Mouse (Mus musculus): ENCODE measurements around the gene Baiap2. TPM values are rescaled to one million over a fixed set of nuclear protein-coding genes. Genes with fewer than 3 reads are reported as not detected.

The Baiap2 gene
- polyA plus RNA-seq, 1 experiment = 151 TPM

DNA sequence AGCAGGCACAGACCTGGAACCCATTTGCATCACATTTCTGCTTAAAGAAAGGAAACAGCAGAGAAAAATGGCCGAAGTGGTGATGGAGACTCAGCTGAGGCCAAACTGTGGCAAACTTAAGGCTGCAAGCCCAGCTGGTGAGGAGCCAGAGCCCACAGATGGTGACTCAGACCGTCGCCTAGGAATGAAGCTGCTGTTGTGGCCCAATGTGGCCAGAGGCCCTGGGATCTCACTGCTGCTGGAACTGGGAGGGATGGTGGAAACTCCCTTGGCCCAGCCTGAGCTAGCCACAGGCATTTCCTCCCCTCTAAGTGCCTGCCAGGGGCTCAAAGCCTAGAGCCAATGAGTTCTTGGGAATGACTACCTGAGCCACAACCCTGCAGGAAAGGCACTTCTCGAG lies 9.4 kb upstream of the Baiap2 start:
- Histone ChIP-seq H3K27me3 (ENCODE audit: control insufficient read depth, insufficient read depth, low read length) (no peaks in the 10 kb centered on the region), H3K36me3 (ENCODE audit: control insufficient read depth, insufficient read depth, low read length) (no peaks in the 10 kb centered on the region), H3K4me1 (ENCODE audit: control insufficient read depth, insufficient read depth, low read length) (peaks cover 5% of the 10 kb centered on the region), H3K27ac (ENCODE audit: control insufficient read depth, insufficient read depth, low read depth, low read length) (no peak overlapping the region), H3K4me3 (ENCODE audit: control insufficient read depth, low read depth, low read length) (no peak overlapping the region)
- TF ChIP-seq CTCF (IDR thresholded peaks at IDR 0.05; ENCODE audit: control insufficient read depth, insufficient read depth, insufficient replicate concordance, low read depth, low read length) (no peak), POLR2A (IDR thresholded peaks at IDR 0.05; ENCODE audit: control insufficient read depth, low read depth, low read length) (no peak)

- no peak overlapping the region for H3K4me3 ChIP-seq (ENCODE audit: control insufficient read depth, low read depth, low read length)
- TF ChIP-seq POLR2A (IDR thresholded peaks at IDR 0.05; ENCODE audit: control insufficient read depth, low read depth, low read length) = no peak
- no peak for TF ChIP-seq CTCF (IDR thresholded peaks at IDR 0.05; ENCODE audit: control insufficient read depth, insufficient read depth, insufficient replicate concordance, low read depth, low read length)
- peaks cover 6% of the 10 kb centered on the region for H3K4me1 ChIP-seq (ENCODE audit: control insufficient read depth, insufficient read depth, low read length)
- H3K36me3 ChIP-seq (ENCODE audit: control insufficient read depth, insufficient read depth, low read length) = no peaks in the 10 kb centered on the region
- no peak overlapping the region for H3K27ac ChIP-seq (ENCODE audit: control insufficient read depth, insufficient read depth, low read depth, low read length)
- H3K27me3 ChIP-seq (ENCODE audit: control insufficient read depth, insufficient read depth, low read length) = no peaks in the 10 kb centered on the region
Measured at GRCm38 (mm10) chr11:119933819-119934583, 8.6 kb upstream of the Baiap2 start.

DNA sequence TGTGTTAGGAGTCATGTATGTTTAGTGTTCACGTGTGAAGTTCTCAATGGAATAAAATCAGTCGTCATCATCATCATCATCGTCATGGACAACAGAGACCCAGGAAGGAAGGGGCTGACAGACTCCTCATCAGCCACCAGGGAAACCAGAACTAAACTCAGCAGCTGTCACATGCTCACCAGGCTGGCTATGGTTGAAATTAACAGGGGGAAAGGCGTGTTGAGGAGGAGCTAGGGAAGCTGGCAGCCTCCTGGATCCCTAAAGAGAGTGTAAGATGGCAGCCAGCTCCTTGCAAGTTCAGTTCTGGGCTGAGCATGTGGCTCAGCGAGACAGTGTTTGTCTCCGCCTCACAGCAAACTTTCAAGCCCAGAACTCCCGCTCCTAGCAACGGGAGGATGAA lies 7.8 kb upstream of the Baiap2 start:
- Histone ChIP-seq H3K36me3 (ENCODE audit: control insufficient read depth, insufficient read depth, low read length) (no peaks in the 10 kb centered on the region), H3K27me3 (ENCODE audit: control insufficient read depth, insufficient read depth, low read length) (no peaks in the 10 kb centered on the region), H3K27ac (ENCODE audit: control insufficient read depth, insufficient read depth, low read depth, low read length) (no peak overlapping the region), H3K4me1 (ENCODE audit: control insufficient read depth, insufficient read depth, low read length) (peaks cover 6% of the 10 kb centered on the region), H3K4me3 (ENCODE audit: control insufficient read depth, low read depth, low read length) (no peak overlapping the region)
- no peak for TF ChIP-seq CTCF (IDR thresholded peaks at IDR 0.05; ENCODE audit: control insufficient read depth, insufficient read depth, insufficient replicate concordance, low read depth, low read length)
- no peak for TF ChIP-seq POLR2A (IDR thresholded peaks at IDR 0.05; ENCODE audit: control insufficient read depth, low read depth, low read length)

DNA sequence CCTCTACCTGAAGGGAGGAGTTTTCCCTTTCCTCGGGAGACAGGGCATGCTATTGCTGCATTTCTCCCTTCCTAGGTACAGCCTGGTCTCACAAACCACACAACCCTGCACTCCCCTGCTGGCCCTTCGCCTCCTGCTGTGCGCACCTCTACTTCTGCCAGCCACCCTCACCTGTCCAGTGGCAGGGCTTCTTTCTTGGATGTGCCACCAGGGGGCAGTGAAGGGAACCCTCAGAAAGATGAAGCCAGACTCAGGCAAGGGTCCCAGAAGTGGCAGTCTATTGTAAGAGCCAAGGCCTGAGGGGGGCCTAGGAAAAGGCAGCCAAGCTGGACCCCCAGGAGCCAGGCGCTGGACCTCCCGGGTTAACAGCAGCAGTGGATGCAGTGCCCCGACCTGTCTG lies 7.1 kb upstream of the Baiap2 start:
- TF ChIP-seq POLR2A (IDR thresholded peaks at IDR 0.05; ENCODE audit: control insufficient read depth, low read depth, low read length) = no peak
- peak; percentile 47; the same call in 1 of the 2 replicates for TF ChIP-seq CTCF (IDR thresholded peaks at IDR 0.05; ENCODE audit: control insufficient read depth, insufficient read depth, insufficient replicate concordance, low read depth, low read length)
- Histone ChIP-seq H3K27ac (ENCODE audit: control insufficient read depth, insufficient read depth, low read depth, low read length) (no peak overlapping the region), H3K4me1 (ENCODE audit: control insufficient read depth, insufficient read depth, low read length) (peaks cover 6% of the 10 kb centered on the region)

DNA sequence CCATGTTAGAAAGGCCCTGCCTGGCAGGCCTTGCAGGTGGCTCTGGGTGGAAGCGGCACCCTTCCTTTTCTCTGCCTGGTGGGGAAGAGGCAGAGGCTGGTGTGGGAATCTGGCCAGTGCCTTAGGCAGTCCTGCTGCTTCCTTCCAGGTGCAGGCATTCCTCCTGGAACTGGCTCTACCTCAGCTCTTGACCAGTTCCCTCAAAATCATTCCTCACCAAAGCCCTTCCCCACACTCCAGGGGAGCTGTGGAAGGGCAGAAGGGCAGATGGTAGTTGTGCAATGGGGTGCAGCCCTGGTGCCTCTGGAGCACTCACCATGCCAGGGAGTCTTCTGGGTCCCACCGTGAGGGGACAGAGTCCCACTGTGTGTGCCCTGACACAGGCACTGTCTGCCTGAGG lies 6.1 kb upstream of the Baiap2 start:
- H3K27me3 ChIP-seq (ENCODE audit: control insufficient read depth, insufficient read depth, low read length) = no peaks in the 10 kb centered on the region
- H3K27ac ChIP-seq (ENCODE audit: control insufficient read depth, insufficient read depth, low read depth, low read length) = no peak overlapping the region
- TF ChIP-seq CTCF (IDR thresholded peaks at IDR 0.05; ENCODE audit: control insufficient read depth, insufficient read depth, insufficient replicate concordance, low read depth, low read length) = no peak
- 0 out of 2 replicates have a peak, but pooled peaks have one; percentile 19 for TF ChIP-seq POLR2A (IDR thresholded peaks at IDR 0.05; ENCODE audit: control insufficient read depth, low read depth, low read length)

More for the DNA sequence above, 7.1 kb upstream of the Baiap2 start:
- no peak overlapping the region for H3K4me3 ChIP-seq (ENCODE audit: control insufficient read depth, low read depth, low read length)
- no peaks in the 10 kb centered on the region for H3K36me3 ChIP-seq (ENCODE audit: control insufficient read depth, insufficient read depth, low read length)
- no peaks in the 10 kb centered on the region for H3K27me3 ChIP-seq (ENCODE audit: control insufficient read depth, insufficient read depth, low read length)

DNA sequence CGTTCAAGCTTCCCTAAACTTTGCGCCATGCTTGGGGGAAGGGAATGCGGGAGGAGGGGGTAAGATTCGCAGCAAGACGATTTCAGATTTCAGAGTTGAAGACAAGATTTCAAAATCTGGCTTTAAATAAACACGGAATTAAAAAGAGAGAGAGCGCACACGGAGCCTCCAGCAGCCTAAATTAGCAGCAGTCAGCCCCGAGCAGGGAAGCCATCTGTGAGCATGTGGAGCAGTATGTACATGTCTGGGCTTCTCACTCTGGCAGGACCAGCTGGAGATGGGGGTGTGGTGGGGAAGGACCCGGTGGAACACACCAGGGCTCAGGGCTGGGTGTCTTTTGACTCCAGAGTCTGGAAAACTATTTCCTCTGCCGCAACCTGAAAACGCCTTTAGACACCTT lies 5.3 kb upstream of the Baiap2 start:
- H3K4me1 ChIP-seq (ENCODE audit: control insufficient read depth, insufficient read depth, low read length) = peaks cover 12% of the 10 kb centered on the region
- H3K4me3 ChIP-seq (ENCODE audit: control insufficient read depth, low read depth, low read length) = no peak overlapping the region
- H3K27ac ChIP-seq (ENCODE audit: control insufficient read depth, insufficient read depth, low read depth, low read length) = no peak overlapping the region
- no peaks in the 10 kb centered on the region for H3K27me3 ChIP-seq (ENCODE audit: control insufficient read depth, insufficient read depth, low read length)
- TF ChIP-seq POLR2A (IDR thresholded peaks at IDR 0.05; ENCODE audit: control insufficient read depth, low read depth, low read length) (no peak), CTCF (IDR thresholded peaks at IDR 0.05; ENCODE audit: control insufficient read depth, insufficient read depth, insufficient replicate concordance, low read depth, low read length) (no peak)
- H3K36me3 ChIP-seq (ENCODE audit: control insufficient read depth, insufficient read depth, low read length) = no peaks in the 10 kb centered on the region

More for the DNA sequence above, 6.1 kb upstream of the Baiap2 start:
- H3K4me1 ChIP-seq (ENCODE audit: control insufficient read depth, insufficient read depth, low read length) = peaks cover 11% of the 10 kb centered on the region
- no peaks in the 10 kb centered on the region for H3K36me3 ChIP-seq (ENCODE audit: control insufficient read depth, insufficient read depth, low read length)
- H3K4me3 ChIP-seq (ENCODE audit: control insufficient read depth, low read depth, low read length) = no peak overlapping the region

- Histone ChIP-seq H3K36me3 (ENCODE audit: control insufficient read depth, insufficient read depth, low read length) (no peaks in the 10 kb centered on the region), H3K4me1 (ENCODE audit: control insufficient read depth, insufficient read depth, low read length) (peaks cover 12% of the 10 kb centered on the region)
- no peak for TF ChIP-seq CTCF (IDR thresholded peaks at IDR 0.05; ENCODE audit: control insufficient read depth, insufficient read depth, insufficient replicate concordance, low read depth, low read length)
- TF ChIP-seq POLR2A (IDR thresholded peaks at IDR 0.05; ENCODE audit: control insufficient read depth, low read depth, low read length) = no peak
Measured at GRCm38 (mm10) chr11:119937772-119938502, 4.6 kb upstream of the Baiap2 start.

More at GRCm38 (mm10) chr11:119937772-119938502, 4.6 kb upstream of the Baiap2 start:
- H3K4me3 ChIP-seq (ENCODE audit: control insufficient read depth, low read depth, low read length) = no peak overlapping the region
- no peaks in the 10 kb centered on the region for H3K27me3 ChIP-seq (ENCODE audit: control insufficient read depth, insufficient read depth, low read length)
- no peak overlapping the region for H3K27ac ChIP-seq (ENCODE audit: control insufficient read depth, insufficient read depth, low read depth, low read length)

All from testis, adult 2 months (tissue).